Mouse (Mus musculus): ENCODE measurements around the gene Mum1. TPM values are rescaled to one million over a fixed set of nuclear protein-coding genes. Genes with fewer than 3 reads are reported as not detected.

Gene Mum1
- polyA plus RNA-seq, 1 experiment from 2014 or later, result 23.1 TPM

DNA sequence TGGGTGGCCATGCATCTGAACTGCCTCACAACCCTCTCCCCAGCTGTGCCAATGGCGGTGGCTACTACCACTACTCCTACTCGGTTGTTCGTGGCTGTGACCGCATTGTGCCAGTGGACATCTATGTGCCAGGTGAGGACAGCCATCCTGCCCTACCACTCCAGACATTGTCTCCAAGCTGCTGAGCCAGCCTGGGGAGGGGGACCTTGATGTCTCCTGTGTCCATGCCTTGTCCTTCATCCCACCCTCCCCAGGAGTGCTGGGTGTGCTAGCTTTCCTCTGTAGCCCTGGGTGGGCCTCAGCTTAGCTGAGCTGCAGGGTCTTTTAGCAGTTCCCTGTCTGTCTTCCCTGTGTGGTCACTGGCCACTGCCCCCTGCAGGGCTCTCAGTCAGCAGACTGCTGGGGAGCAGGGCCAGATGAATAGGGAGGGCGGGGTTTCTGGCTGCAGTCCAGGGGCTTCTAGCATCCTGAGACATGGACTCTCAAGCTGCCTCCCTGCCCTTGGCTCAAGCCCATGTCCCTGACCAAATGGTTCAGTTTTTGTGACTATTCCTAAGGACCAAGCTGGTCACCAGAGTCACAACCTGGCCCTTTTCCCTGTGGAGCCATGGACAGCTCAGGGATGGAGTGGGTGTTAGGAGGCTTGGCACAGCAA is 29.8 kb downstream of the Mum1 start:
- H3K27ac ChIP-seq (replicated peaks), result no peak overlapping the region
- ATAC-seq (ENCODE audit: low FRiP score, low TSS enrichment), result no peak

DNA sequence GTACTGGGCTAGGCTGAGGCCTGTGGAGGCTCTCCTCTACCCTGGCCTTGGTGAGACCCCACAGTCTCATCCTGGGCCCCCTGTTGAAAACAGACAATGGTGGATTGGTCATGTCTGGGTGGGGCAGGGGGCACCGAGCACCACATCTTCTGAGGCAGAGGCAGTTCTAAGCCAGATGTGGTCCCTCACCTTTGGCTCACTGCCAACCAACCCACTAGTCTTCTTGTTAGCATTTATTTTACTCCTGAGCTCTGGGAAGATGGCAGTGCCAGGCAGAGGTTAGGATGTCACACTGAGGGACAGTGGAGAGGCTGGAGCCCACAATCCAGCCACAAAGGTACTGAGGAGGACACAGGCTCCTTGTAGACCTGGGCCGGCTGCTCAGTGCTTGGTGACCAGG is 31.7 kb downstream of the Mum1 start:
- Histone ChIP-seq H3K4me2 (replicated peaks; ENCODE audit: low read depth) (no peak overlapping the region), H3K9ac (ENCODE audit: low read length) (no peak overlapping the region), H3K4me3 (ENCODE audit: low read depth, low read length) (no peak overlapping the region), H3K36me3 (ENCODE audit: control insufficient read depth, insufficient read depth, low read length) (peaks cover 29% of the 10 kb centered on the region), H3K27ac (replicated peaks) (no peak overlapping the region), H3K27me3 (ENCODE audit: control insufficient read depth, insufficient read depth, low read length) (no peaks in the 10 kb centered on the region), H3K4me1 (replicated peaks; ENCODE audit: control insufficient read depth, insufficient read depth) (peaks cover 7% of the 10 kb centered on the region; the same call in 1 of the 2 replicates), H3K9me3 (ENCODE audit: control insufficient read depth, low read length) (no peaks in the 10 kb centered on the region)
- 70% methylated on average over 2 of the region's 2 CpGs for WGBS
- no peak for ATAC-seq (ENCODE audit: low FRiP score, low TSS enrichment)
- TF ChIP-seq EP300 (optimal IDR thresholded peaks at IDR 0.05) (no peak), CTCF (IDR thresholded peaks at IDR 0.05; ENCODE audit: low read depth) (no peak)
- no peak for DNase-seq (ENCODE audit: low spot score)

More for the DNA sequence above, 29.8 kb downstream of the Mum1 start:
- Histone ChIP-seq H3K9ac (ENCODE audit: low read length) (no peak overlapping the region), H3K9me3 (ENCODE audit: control insufficient read depth, low read length) (no peaks in the 10 kb centered on the region), H3K4me3 (ENCODE audit: low read depth, low read length) (no peak overlapping the region), H3K27me3 (ENCODE audit: control insufficient read depth, insufficient read depth, low read length) (no peaks in the 10 kb centered on the region), H3K4me1 (replicated peaks; ENCODE audit: control insufficient read depth, insufficient read depth) (peaks cover 7% of the 10 kb centered on the region; the same call in 1 of the 2 replicates), H3K4me2 (replicated peaks; ENCODE audit: low read depth) (no peak overlapping the region), H3K36me3 (ENCODE audit: control insufficient read depth, insufficient read depth, low read length) (peaks cover 33% of the 10 kb centered on the region)
- WGBS, result 89% methylated on average over 5 of the region's 5 CpGs
- TF ChIP-seq EP300 (optimal IDR thresholded peaks at IDR 0.05) (no peak), CTCF (IDR thresholded peaks at IDR 0.05; ENCODE audit: low read depth) (peak; percentile 38)
- DNase-seq (ENCODE audit: low spot score), result no peak

DNA sequence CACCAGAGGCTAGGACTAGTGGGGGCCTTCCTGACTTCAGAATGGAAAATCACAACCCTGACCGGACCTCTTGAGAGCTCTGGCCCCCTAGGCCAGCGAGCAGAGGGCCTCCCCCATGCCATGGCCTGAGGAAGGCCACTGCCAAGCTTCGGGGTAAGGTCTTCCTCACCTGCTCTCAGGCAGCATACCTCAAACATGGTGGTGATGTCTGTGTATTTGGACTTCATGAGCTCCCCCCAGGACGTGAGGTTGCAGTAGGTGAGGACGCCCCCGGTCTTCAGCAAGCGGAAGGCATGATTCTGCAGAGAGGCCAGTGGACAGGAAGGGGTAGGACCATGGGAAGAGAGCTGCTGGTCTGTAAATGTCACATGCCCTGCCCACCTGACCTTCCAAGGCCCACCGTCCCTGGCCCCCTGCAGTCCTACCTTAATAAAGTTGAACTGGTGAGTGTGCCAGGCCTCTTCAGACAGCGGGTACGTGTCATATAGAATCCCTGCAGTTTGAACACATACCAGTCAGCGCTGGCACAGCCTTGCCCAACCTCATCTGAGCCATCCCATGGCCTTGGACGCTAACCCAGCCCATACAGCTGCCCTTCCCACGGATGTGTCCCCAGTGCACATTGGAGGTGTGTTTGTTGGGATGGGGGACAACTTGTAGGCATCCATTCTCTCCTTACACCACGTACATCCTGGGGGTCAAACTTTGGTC is 32.7 kb downstream of the Mum1 start:
- 87% methylated on average over 14 of the region's 14 CpGs for WGBS
- Histone ChIP-seq H3K9me3 (ENCODE audit: control insufficient read depth, low read length) (no peaks in the 10 kb centered on the region), H3K4me2 (replicated peaks; ENCODE audit: low read depth) (no peak overlapping the region), H3K4me3 (ENCODE audit: low read depth, low read length) (no peak overlapping the region), H3K27me3 (ENCODE audit: control insufficient read depth, insufficient read depth, low read length) (no peaks in the 10 kb centered on the region), H3K27ac (replicated peaks) (no peak overlapping the region), H3K4me1 (replicated peaks; ENCODE audit: control insufficient read depth, insufficient read depth) (peaks cover 7% of the 10 kb centered on the region; the same call in 1 of the 2 replicates), H3K9ac (ENCODE audit: low read length) (no peak overlapping the region), H3K36me3 (ENCODE audit: control insufficient read depth, insufficient read depth, low read length) (peaks cover 28% of the 10 kb centered on the region)
- DNase-seq (ENCODE audit: low spot score), result no peak
- TF ChIP-seq CTCF (IDR thresholded peaks at IDR 0.05; ENCODE audit: low read depth) (no peak), EP300 (optimal IDR thresholded peaks at IDR 0.05) (no peak)
- no peak for ATAC-seq (ENCODE audit: low FRiP score, low TSS enrichment)

DNA sequence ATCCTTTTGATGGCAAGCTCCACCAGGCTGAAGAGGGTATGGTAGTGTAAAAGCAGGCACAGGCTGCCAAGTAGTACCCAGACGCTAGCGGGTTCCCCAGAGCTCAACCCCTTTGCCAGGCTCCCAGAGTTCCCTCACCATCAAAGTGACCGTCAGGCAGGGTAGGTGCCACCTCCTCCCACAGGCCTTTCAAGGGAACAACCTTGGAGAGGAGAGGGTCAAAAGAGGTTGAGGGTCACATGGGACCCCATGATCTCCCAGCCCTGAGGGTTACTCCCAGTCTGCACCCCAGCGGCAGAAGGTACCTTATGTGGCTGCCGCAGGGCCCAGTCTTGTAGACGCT is 33.2 kb downstream of the Mum1 start:
- WGBS, result 73% methylated on average over 6 of the region's 6 CpGs
- peak overlapping the region; percentile 59 for H3K9ac ChIP-seq (ENCODE audit: low read length)

DNA sequence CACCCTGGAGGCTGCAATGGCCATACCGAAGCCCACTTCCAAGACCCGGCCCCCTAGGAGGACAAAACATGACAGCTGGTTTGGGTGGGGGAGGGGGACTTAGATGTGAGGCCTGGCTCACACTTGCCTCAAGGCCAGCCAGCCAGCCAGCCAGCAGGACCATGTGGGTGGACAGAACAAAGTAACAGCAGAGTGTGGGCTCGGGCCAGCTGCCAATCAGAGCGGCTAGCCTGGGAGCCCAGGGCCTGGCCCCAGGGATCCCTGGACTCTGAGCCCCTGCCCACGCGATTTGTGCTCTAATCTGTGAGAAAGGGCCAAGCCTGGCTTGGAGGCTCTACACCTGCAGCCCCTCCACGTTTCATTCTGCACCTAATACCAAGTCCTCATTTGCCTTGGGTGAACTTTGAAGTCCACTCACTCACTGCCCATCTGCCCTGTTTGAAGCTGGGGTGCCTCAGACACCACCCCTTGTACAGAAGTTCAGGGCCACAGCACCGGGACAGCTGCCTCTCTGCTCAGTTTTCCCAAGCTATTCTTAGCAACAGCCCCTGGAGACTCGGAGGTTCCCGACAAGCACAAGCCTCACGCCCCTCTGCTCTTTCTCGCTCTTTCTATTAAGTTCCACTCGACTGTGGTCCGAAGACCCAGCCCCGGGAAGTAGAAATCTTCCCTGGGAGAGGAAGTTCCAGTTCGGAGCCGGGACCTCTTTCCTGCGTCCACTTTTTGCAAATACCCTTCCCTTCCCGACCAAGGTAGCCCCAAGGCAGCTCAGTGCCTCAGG is 33.8 kb downstream of the Mum1 start:
- Histone ChIP-seq H3K27me3 (ENCODE audit: control insufficient read depth, insufficient read depth, low read length) (no peaks in the 10 kb centered on the region), H3K36me3 (ENCODE audit: control insufficient read depth, insufficient read depth, low read length) (peaks cover 19% of the 10 kb centered on the region), H3K9me3 (ENCODE audit: control insufficient read depth, low read length) (no peaks in the 10 kb centered on the region), H3K4me2 (replicated peaks; ENCODE audit: low read depth) (peak overlapping the region; percentile 85), H3K27ac (replicated peaks) (peak overlapping the region; percentile 98), H3K4me3 (ENCODE audit: low read depth, low read length) (peak overlapping the region; percentile 48), H3K9ac (ENCODE audit: low read length) (peak overlapping the region; percentile 59), H3K4me1 (replicated peaks; ENCODE audit: control insufficient read depth, insufficient read depth) (peaks cover 7% of the 10 kb centered on the region; the same call in 1 of the 2 replicates)
- TF ChIP-seq CTCF (IDR thresholded peaks at IDR 0.05; ENCODE audit: low read depth) (no peak), EP300 (optimal IDR thresholded peaks at IDR 0.05) (no peak)
- ATAC-seq (ENCODE audit: low FRiP score, low TSS enrichment) (no peak), DNase-seq (ENCODE audit: low spot score) (no peak)
- 10% methylated on average over 19 of the region's 19 CpGs for WGBS

More for the DNA sequence above, 33.2 kb downstream of the Mum1 start:
- Histone ChIP-seq H3K27ac (replicated peaks) (no peak overlapping the region), H3K4me3 (ENCODE audit: low read depth, low read length) (0 out of 2 replicates have a peak overlapping the region, but pooled peaks have one; percentile 48), H3K27me3 (ENCODE audit: control insufficient read depth, insufficient read depth, low read length) (no peaks in the 10 kb centered on the region), H3K4me1 (replicated peaks; ENCODE audit: control insufficient read depth, insufficient read depth) (peaks cover 7% of the 10 kb centered on the region; the same call in 1 of the 2 replicates), H3K4me2 (replicated peaks; ENCODE audit: low read depth) (peak overlapping the region; percentile 85), H3K36me3 (ENCODE audit: control insufficient read depth, insufficient read depth, low read length) (peaks cover 24% of the 10 kb centered on the region), H3K9me3 (ENCODE audit: control insufficient read depth, low read length) (no peaks in the 10 kb centered on the region)
- ATAC-seq (ENCODE audit: low FRiP score, low TSS enrichment) (no peak), DNase-seq (ENCODE audit: low spot score) (no peak)
- TF ChIP-seq CTCF (IDR thresholded peaks at IDR 0.05; ENCODE audit: low read depth) (no peak), EP300 (optimal IDR thresholded peaks at IDR 0.05) (no peak)
